Mouse (Mus musculus) right cerebral cortex, adult 18-20 months (tissue): Measurements from ENCODE around the gene Herc1.

ENCODE experiments used
- DNase-seq: peaks from one replicate; pipeline ENCODE4 v3.0.0; 2022; ENCODE audit warnings: mixed read lengths

The Herc1 gene

DNA sequence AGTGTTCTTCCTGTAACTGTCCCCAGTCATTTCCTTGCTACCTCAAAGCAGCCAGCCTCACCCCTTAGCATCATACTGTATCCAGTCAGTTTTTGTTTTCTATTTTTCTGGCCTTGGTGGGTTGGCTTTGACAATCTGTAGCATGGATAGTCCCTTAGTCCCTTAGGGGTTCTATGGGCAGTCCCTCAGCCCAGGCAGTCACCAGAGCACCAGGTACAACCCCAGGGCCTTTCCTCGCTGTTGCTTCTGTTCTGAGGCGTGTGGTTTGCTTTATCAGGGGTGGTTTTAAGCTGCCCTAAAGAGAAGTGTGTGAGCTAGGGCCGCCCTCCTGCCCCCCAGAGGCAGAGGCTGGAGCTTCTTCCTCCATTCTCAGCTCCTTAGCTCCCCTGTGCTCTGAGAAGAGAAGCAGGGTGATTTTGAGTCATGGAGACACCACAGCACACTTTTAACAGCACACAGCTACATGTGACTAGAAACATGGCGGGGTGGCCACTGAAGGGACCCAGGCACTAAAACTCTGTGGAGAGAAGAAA is 153.7 kb downstream of the Herc1 start:
- no peak for DNase-seq

DNA sequence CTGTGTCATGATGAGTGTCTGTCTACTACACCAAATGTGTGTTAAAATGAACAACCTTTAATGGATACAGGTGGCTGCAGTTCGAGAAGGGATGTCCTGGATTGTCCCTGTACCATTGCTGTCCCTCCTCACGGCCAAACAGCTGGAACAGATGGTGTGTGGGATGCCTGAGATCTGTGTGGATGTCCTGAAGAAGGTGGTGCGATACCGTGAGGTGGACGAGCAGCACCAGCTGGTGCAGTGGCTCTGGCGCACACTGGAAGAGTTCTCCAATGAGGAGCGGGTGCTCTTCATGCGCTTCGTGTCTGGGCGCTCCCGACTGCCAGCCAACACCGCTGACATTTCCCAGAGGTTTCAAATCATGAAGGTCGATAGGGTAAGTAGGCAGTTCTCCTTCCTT is 154.3 kb downstream of the Herc1 start:
- peak; percentile 84 for DNase-seq

DNA sequence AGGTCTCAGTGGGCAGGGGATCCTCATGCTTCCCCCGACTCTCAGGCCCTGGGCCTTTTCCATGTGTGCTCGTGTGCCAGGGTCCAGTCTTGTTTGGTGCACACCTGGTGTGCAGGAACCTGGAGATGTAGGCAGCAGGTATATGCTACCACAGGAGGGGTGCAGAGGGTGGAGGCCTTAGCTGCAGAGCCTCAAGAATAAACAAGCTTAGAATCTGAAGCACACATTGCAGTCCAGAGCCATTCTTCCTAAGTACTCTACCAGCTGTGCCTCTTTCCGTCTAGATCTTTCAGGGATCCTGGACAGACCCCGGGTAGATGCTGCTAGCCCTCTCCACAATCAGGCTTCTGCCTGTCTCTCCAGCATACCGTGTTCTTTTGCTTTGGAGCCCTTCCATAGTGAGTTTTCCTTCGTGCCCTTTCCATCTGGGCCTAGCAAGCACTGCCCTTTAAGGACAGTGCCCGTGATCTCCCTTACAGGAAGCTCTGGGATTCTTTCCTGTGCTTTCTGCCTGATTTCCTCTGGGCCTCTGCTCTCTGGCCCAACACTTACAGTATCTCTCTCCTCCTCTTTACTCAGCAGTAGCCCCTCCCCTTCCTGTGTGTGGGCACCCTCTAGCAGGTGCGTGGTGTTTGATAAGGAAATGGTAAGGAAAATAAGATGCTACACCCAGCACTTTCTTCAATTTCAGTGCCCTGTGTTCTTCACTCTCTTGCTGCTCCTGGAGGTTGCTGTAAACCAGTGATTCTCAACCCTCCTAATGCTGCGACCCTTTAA is 155.1 kb downstream of the Herc1 start:
- no peak for DNase-seq

DNA sequence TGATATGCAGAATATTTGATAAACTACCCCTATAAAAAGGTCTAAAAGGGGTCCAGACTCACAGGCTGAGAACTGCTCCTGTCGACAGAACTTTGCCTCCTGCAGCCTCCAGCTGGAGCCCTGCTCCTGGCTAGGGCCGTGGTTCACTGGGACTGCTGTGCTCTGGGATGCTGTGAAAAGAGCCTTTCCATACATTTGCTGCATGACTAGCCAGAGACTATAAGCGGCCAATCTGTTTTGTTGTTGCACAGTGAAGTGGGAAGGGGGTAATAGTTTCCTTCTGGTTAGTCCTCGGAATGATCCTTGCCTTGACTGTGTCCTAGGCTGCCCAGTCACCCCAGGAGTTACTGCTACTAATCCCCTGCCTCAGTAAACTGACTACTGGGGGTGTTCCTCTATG is 155.8 kb downstream of the Herc1 start:
- DNase-seq, result no peak

DNA sequence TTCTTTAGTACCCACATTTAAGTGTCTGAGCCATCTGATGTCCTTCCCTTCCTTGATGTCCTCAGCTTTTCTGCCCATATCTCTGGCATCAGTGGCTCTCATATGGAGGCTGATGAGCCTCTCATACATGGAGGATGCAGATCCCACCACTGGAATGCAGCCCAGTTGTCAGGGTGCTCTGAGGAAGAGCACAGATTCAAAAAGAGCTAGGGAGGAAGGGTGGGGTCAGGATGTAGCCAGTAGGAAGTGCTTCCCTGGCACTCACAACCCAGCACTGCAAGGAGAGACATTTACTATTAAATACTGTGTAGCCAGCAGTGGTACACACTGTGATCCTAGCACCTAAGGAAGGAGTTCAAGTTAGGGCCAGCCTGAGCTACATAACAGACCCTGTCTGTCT is 156.2 kb downstream of the Herc1 start:
- DNase-seq, result no peak

DNA sequence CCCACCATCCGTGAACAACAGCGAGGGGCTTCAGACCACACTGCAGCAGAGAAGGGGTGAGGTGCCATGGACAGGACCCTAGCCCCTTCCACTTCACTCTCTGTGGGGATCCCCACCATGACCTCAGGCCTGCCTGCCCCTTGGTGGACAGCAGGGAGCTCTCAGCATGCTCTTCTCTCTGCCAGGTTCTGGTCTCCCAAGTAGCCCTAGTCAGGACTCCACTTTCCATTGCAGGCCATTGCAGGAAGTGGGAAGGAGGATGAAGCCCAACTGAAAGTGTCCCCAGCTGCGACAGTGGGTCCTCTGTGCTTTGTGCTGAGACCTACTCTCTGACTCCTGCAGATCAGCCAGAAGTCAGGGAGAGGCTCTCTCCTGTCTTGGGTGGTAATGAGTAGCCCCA is 157.4 kb downstream of the Herc1 start:
- DNase-seq, result no peak

DNA sequence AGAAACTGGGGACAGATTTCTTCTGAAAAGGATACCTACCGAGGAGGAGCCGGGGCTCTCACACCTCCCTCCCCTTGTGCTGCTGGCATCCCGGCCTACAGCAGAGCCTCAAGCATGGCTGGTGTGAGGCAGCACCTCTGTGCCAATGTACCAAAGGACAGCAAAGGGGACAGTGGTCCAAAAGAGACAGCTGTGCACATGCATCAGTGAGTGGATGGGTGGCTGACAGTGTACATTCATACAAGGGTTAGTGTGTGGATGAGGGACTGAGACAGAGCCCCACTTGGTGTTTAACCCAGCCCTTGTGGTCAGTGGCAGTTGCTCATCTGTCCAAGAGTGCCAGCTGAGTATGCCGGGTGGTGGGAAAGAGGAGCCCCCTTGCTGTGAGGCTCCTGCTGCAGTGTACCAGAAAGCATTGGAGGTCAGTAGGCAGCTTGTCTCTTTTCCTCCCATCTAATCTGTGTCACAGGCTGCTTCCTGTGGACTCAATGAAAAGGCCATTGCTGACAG is 158.7 kb downstream of the Herc1 start:
- no peak for DNase-seq

DNA sequence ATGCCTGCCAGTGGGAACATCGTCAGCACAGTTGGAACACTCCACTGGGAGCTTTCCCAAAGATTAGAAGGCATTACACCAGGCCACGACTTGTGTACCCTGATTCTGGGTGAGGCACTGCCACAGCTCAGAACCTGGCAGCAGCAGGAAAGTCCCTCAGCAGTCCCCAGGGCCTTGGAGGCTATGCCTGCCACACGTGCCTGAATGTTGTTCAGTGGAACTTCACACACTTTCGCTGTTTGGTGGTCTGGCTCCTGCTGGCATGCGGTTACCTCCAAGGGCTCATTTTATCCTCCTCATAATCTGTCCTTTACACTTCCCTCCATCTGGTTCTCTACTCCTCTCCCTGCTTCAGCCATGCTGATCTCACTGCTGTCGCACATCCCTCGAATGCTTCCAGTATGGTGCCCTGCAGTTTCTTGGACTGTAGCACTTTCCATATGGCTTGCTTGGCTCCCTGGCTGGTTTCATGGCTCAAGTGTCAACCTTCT is 160.1 kb downstream of the Herc1 start:
- no peak for DNase-seq

DNA sequence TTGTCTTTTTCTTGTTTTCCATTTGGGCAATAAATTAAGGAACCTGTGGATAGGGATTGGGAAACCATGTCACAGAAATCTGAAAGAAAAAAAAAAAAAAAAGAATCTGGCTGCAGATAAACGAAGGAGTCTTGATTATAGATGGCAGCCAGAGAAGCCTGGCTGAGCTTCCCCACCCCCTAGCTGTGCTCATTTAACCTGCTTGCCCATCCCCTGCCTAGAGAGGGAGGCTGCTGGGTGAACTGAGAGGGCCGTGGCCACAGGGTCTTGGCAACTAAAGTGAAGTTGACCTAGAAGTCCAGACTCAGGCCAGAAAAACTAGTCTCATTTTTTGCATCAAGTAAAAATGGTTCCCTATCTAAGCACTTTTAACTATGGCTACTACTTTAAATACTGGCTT is 160.7 kb downstream of the Herc1 start:
- no peak for DNase-seq

DNA sequence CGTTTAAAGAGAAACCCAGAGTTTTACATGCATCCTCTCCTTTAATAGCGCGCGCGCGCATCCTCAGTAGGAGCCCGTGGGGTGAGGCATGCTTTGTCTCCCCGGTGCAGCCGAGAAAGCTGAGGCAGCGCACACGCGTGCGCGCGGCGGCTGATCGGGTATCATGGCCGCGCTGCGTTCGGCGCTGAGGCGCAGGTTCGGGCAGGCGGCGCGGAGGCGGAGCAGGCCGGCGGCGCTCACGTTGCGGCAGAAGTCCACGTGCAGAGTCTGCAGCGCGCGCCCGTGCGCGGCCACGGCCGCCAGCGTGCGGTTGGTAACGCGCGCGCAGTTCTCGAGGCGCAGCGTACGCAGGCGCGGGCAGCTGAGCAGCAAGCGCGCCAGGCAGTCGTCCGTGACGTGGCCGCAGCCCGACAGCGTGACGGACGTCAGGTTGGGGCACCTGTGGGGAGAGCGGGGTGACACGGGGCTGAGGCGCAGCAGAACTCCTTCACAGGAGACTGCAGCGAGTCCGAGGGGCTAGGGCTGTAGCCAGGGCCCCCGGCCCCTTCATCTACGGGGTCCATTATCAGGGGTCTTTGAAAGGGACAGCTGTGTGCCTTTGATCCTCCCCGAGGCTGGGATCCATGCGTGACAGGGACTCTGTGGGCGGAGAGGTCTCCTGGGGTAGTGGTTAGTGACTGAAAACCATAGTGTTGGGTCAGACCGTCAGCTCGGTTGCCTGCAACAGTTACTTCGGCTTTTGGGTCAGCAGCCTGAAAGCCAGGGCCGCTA is 161.5 kb downstream of the Herc1 start:
- peak; percentile 98 for DNase-seq

DNA sequence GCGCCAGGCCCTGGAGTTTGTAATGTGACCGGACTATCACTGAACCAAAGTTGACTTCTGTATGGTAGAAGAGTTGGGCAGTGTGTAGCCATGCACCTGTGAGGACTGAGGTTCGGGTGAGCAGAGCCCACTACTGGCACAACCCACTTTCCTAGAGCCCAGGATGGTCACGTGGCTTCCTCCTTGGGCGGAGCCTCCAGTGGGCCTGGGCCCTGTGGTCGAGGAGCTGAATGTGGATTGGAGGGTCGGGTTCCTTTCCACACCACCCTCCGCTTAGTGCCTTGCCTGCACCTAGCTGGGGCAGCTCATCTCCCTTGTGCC is 162.1 kb downstream of the Herc1 start:
- DNase-seq, result peak; percentile 89

DNA sequence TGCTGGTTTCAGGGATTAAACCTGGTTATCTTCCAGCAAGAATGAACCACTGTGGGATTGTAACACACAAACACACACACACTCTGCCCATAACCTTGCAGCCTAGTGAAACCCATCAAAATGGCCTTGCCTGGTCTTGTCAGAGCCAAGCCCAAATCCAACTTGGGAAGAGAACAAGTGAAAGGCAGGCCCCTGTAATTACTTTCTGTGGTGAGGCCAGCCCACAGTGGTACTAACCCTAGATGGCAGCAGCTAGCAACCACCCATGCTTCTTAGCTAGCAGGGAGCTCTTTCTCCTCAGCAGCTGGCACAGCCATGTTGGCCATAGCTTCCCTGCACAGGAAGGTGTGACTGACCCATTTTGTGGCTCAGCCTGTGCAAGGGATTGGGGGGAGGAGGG is 162.9 kb downstream of the Herc1 start:
- peak; percentile 46 for DNase-seq

DNA sequence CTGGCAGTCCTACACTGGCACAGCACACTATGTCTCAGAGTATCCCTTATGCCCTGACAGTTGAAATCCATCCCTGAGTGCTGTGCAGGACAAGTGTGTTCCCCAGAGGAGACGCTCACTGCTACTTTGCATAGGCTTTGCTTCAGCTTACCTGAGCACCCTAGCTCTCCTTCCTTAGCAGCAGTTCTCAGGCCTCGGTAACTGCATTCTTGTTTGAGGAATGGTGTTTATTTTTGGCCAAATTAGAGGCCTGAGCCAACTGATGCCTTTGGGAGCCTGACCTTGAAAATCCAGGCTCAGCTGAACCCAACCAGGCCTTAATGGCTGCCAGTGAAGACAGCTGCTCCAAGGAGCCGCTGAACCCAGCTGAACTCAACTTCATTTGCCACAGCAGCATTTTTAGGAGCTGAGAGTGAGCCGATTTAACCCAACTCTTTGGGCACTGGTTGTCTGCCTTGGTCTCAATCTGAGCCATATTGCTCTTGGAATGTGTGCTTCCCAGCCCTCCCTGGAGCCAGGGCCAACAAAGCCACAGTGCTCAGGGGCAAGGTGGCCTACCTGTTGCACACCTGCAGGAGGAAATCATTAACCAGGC is 163.5 kb downstream of the Herc1 start:
- DNase-seq, result no peak

DNA sequence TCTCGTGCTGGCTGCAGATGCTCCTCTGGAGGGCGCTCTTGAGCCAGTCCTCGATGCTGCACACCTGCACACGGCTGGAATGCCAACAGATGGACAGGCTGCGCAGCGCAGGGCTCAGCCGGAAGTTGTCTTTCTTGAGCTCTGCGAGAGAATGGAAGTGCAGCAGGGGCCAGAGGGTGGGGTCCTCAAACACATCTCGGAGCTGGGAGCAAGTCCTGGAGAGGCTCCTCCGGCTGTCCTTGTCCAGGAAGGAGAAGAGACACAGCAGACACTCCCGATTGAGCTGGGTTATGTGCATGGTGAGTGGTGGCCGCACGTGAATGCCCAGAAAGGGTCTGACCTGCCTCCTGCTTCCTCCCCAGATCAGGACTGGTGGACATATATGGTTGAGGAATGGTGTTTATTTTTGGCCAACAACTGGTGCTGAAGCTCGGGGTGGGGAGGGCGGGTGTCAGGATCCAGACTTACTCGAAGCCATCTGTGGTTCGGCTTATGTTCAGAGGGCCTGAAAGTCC is 164.1 kb downstream of the Herc1 start, which contains the start of gene Fbxl22:
Gene Fbxl22, minus strand, starts transcription at position 338 of the 515 bp plus-strand sequence.
- DNase-seq, result peak; percentile 50

DNA sequence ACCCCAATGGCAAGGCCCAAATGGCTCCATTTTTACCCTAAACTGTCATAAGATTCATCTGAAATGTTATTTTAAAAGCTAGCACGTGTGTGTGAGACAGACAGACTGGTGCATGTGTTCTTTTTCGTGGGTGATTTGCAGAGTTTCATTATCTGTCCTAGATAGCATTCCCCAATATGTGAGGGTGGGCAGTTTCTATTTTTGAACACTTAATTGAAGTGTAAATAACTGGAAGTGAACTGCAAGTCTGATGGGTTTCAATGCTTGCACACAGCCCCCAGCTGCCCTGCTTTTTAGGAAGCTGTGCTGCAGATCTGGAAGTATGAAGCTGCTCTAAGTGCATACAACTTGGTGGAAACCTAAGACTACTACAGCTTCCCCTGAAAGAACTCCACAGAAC is 164.9 kb downstream of the Herc1 start:
- DNase-seq, result no peak

DNA sequence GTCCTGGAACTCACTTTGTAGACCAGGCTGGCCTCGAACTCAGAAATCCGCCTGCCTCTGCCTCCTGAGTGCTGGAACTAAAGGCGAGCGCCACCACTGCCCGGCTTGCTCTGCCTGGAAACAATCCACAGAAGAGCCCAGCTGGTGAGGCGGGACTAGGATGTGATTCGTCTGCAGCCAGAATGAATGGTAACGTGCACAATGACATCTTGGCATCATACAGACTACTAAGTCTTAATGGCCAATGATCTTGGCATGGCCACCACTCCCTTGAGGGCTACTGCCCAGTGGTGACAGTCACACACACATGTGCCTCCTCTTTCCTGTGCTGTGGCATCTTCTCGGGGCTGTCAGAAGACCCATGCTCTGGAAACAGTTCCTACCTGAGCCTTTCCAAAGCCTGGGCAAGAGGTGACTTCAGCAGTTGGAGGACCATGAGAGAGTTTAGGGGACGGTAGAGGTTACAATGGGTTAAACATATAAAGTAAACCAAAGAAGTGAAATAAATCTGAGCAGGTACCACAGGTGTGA is 165.5 kb downstream of the Herc1 start:
- DNase-seq, result no peak

DNA sequence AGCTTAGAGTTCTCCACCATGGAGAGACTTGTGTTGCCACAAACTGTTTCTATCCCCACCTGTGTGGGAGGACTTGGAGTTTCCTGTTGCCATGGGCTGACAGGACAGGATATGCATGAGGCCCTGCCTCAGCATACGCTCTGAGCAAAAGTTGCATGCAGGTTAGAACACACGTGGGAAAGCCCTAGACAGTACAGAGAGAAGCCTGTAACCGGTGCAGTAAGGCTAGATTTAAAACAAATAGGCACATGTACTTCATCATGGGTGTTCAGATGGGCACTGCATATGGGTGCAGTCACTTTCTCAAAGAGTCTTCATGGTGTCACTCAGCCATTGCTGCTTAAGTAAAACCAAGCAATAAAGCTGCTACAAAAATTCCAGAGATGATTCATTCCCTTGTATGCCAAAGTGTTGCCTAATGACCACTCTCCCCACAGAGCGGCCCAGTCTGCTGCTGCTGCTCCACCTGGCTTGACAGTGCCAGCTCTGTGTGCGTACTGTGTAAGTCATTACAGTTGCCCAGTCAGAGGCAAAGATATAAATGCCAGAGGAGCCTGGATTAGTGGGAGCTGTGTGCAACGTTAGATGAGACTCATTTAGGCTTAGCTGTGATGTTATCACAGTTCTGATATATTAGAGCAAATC is 166.2 kb downstream of the Herc1 start:
- DNase-seq, result no peak

DNA sequence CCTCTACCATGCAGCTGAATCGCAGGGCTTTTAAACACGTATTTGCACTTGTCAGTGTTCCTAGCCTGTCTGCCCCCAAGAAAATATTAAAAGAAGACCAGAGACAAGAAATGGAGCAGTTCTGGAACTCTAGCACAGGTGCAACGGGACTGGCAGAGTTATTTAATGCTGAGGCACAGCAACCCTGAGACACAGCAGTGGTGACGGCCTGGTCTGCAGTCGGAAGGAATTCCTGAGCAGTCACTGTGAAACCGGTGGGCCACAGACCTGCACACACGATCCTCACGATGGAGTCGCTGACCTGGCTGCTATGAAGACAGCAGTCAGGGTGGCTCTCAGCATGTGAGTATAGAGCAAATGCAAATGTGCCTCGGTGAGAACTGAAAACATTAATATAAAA is 167.5 kb downstream of the Herc1 start:
- DNase-seq, result no peak

DNA sequence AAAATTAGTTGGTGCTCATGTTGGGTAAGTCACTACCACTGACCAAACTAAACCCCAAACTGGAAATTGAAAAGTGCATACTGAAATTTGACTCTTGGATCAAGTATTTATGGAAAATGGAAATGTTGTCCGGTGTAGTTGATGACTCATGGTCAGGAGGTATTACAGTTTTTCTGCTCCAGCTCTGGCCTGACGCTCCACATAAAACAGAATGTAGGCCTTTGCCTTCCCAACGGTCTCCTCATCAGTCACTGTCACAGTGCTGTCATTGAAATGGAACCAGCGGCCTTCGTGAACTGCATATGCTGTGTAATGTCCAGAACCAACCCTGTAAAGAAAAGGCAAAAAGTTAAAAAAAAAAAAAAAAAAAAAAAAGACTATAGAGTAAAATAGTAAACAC is 168.0 kb downstream of the Herc1 start:
- no peak for DNase-seq

DNA sequence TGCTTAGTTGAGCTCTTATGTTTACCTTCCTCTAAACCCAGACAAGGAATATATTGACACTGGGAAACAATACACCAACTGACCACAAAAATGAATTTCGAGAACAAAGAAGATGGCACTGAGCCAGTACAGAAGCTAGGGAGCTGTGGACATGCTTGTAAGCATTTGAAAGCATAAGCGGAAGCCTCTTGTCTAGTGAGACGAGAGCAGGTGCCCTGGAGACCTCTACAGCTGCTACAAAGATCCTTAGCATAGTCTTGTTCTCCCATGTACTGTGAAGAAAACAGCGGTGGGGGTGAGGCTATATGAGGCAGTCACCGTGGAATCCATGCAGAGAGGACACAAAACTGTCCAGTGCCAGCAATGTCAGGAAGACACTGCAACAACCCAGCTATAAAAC is 168.7 kb downstream of the Herc1 start:
- DNase-seq, result no peak

DNA sequence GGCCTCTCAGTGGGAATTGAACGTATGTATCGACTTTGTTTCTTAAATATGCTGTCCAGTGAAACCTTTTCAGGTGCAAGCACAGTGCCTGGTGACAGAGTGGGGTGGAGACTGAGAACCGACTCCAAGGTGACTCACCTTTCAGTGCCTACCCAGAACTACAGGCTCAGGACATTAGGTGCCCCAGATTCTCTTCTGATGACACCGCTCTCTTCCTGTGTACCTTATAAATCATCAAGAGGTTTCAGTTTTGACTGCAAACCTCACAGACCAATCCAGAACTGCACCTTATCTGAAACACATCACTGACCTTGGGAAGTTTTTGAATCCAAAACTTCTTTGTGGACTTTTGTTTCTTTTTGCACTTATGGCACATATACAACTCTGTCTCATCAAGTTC is 170.0 kb downstream of the Herc1 start:
- no peak for DNase-seq

DNA sequence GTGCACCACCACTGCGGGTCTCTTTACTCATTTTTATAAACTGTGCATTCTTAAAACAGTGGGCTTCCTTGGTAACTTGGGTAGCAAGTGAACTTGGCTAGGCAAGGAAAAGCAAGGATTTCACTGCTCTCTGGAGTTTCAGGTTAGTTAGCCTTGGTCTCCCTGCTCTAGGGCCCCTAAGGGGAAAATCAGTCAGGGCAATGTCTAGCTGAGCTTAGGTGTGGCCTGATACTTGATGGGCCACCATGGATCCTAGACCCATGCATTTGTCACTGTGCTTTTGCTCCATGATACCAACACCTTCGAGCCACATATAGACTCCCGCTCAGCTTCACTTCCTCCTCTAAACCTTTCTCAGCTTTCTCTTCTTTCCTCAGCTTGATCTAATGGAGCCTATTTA is 171.3 kb downstream of the Herc1 start:
- no peak for DNase-seq
